Mouse (Mus musculus): ENCODE results near the gene Golt1a. TPM values are rescaled to one million over a fixed set of nuclear protein-coding genes. Genes with fewer than 3 reads are reported as not detected.

Golt1a gene
- total RNA-seq, 2 experiments from 2014 or later, result not detected

Other genes starting within 250 kb of the Golt1a start
- 10 to 100 TPM; 14.5 to 17.3 TPM for gene Ppp1r15b, start 178.7 kb upstream of the Golt1a start, total RNA-seq (2021)
- 10 to 100 TPM; 12.7 to 14.4 TPM for gene Plekha6, start 145.6 kb upstream of the Golt1a start, total RNA-seq (2021)
- gene Kiss1, start 12.1 kb downstream of the Golt1a start, total RNA-seq (2021), result not detected
- not detected for gene Ren1, start 40.7 kb downstream of the Golt1a start, total RNA-seq (2021)
- under 1 TPM in 1 of 2 experiments, not detected in 1; 0.13 TPM for gene Etnk2, start 53.8 kb downstream of the Golt1a start, total RNA-seq (2021)
- 1 to 10 TPM; 7.8 to 8.0 TPM for gene Sox13, start 114.6 kb downstream of the Golt1a start, total RNA-seq (2021)